Mouse (Mus musculus) E14TG2a.4 (cell line): ENCODE results near the gene Osbp2.

ENCODE experiments used
- H3K27me3 ChIP-seq: 2 replicates; pipeline ENCODE4 v1.6.1; 2014; ENCODE audit warnings: low read length, control low read depth; ENCODE audit not compliant: insufficient read depth
- H3K36me3 ChIP-seq: 2 replicates; pipeline ENCODE4 v1.6.1; 2014; ENCODE audit warnings: low read length, control low read depth; ENCODE audit not compliant: insufficient read depth
- H3K4me1 ChIP-seq: replicated peaks from 2 replicates; pipeline ENCODE4 v1.6.1; 2014; ENCODE audit warnings: low read depth, low read length, control low read depth
- H3K4me3 ChIP-seq: replicated peaks from 2 replicates; pipeline ENCODE4 v1.5.1; 2014; ENCODE audit warnings: mild to moderate bottlenecking, low read length
- H3K9me3 ChIP-seq: 2 replicates; pipeline ENCODE4 v1.6.1; 2014; ENCODE audit warnings: low read length, control low read depth
- CTCF ChIP-seq: conservative IDR thresholded peaks from 2 replicates; pipeline ENCODE4 v1.5.1; 2014; ENCODE audit warnings: low read length
- NANOG ChIP-seq: IDR thresholded peaks from 2 replicates; pipeline ENCODE4 v1.6.1; 2014; ENCODE audit warnings: borderline replicate concordance, low read length, mixed read lengths
- POU5F1 ChIP-seq: IDR thresholded peaks from 2 replicates; pipeline ENCODE4 v1.6.1; 2014; ENCODE audit warnings: low read length, borderline replicate concordance

Gene Osbp2

GRCm38 (mm10) chr11:3733933-3734636 lies 129.6 kb downstream of the Osbp2 start:
- TF ChIP-seq NANOG = no peak
- Histone ChIP-seq H3K4me1 (peaks cover 12% of the 10 kb centered on the region; the same call in 1 of the 2 replicates), H3K27me3 (peaks cover 16% of the 10 kb centered on the region)

GRCm38 (mm10) chr11:3731469-3731868 lies 132.2 kb downstream of the Osbp2 start:
- TF ChIP-seq NANOG (no peak), POU5F1 (no peak), CTCF (no peak)
- peaks cover 12% of the 10 kb centered on the region; the same call in 1 of the 2 replicates for H3K4me1 ChIP-seq
- no peaks in the 10 kb centered on the region for H3K9me3 ChIP-seq
- no peak overlapping the region for H3K4me3 ChIP-seq
- no peaks in the 10 kb centered on the region for H3K36me3 ChIP-seq
- peaks cover 10% of the 10 kb centered on the region; the same call in 1 of the 2 replicates for H3K27me3 ChIP-seq

More at GRCm38 (mm10) chr11:3733933-3734636, 129.6 kb downstream of the Osbp2 start:
- H3K36me3 ChIP-seq = no peaks in the 10 kb centered on the region
- no peak overlapping the region for H3K4me3 ChIP-seq
- H3K9me3 ChIP-seq = no peaks in the 10 kb centered on the region

- no peak for TF ChIP-seq CTCF
- TF ChIP-seq NANOG = no peak
- TF ChIP-seq POU5F1 = no peak
- Histone ChIP-seq H3K9me3 (no peaks in the 10 kb centered on the region), H3K4me1 (peaks cover 4% of the 10 kb centered on the region; the same call in 1 of the 2 replicates), H3K4me3 (no peak overlapping the region), H3K36me3 (no peaks in the 10 kb centered on the region), H3K27me3 (peaks cover 20% of the 10 kb centered on the region; the same call in 1 of the 2 replicates)
Observed at GRCm38 (mm10) chr11:3727438-3728105, 136.1 kb downstream of the Osbp2 start.

GRCm38 (mm10) chr11:3725331-3726054 lies 138.2 kb downstream of the Osbp2 start:
- H3K4me1 ChIP-seq = peaks cover 4% of the 10 kb centered on the region; the same call in 1 of the 2 replicates
- no peak for TF ChIP-seq POU5F1
- TF ChIP-seq CTCF = no peak
- no peak for TF ChIP-seq NANOG
- H3K36me3 ChIP-seq = no peaks in the 10 kb centered on the region
- H3K9me3 ChIP-seq = no peaks in the 10 kb centered on the region
- no peak overlapping the region for H3K4me3 ChIP-seq
- H3K27me3 ChIP-seq = peaks cover 18% of the 10 kb centered on the region; the same call in 1 of the 2 replicates

GRCm38 (mm10) chr11:3724726-3725125 lies 139.0 kb downstream of the Osbp2 start:
- Histone ChIP-seq H3K4me1 (peaks cover 2% of the 10 kb centered on the region; the same call in 1 of the 2 replicates), H3K27me3 (peaks cover 18% of the 10 kb centered on the region; the same call in 1 of the 2 replicates), H3K9me3 (no peaks in the 10 kb centered on the region), H3K4me3 (no peak overlapping the region), H3K36me3 (no peaks in the 10 kb centered on the region)
- TF ChIP-seq CTCF = no peak
- TF ChIP-seq POU5F1 = no peak
- TF ChIP-seq NANOG = no peak

GRCm38 (mm10) chr11:3723910-3724309 lies 139.8 kb downstream of the Osbp2 start:
- no peak for TF ChIP-seq POU5F1
- TF ChIP-seq CTCF = no peak
- no peak for TF ChIP-seq NANOG
- H3K9me3 ChIP-seq = no peaks in the 10 kb centered on the region
- H3K4me3 ChIP-seq = no peak overlapping the region
- H3K27me3 ChIP-seq = peaks cover 18% of the 10 kb centered on the region; the same call in 1 of the 2 replicates
- no peaks in the 10 kb centered on the region for H3K36me3 ChIP-seq
- H3K4me1 ChIP-seq = no peaks in the 10 kb centered on the region

GRCm38 (mm10) chr11:3722861-3723260 lies 140.8 kb downstream of the Osbp2 start:
- Histone ChIP-seq H3K36me3 (no peaks in the 10 kb centered on the region), H3K27me3 (peaks cover 18% of the 10 kb centered on the region; the same call in 1 of the 2 replicates), H3K4me1 (no peaks in the 10 kb centered on the region), H3K4me3 (no peak overlapping the region), H3K9me3 (no peaks in the 10 kb centered on the region)
- TF ChIP-seq CTCF (no peak), NANOG (no peak), POU5F1 (no peak)

- TF ChIP-seq NANOG (no peak), CTCF (no peak), POU5F1 (no peak)
- no peaks in the 10 kb centered on the region for H3K36me3 ChIP-seq
- no peaks in the 10 kb centered on the region for H3K4me1 ChIP-seq
- no peaks in the 10 kb centered on the region for H3K9me3 ChIP-seq
- peaks cover 18% of the 10 kb centered on the region; the same call in 1 of the 2 replicates for H3K27me3 ChIP-seq
- no peak overlapping the region for H3K4me3 ChIP-seq
Observed at GRCm38 (mm10) chr11:3722036-3722435, 141.7 kb downstream of the Osbp2 start.
